Mouse (Mus musculus) bone marrow macrophage, adult 2 months (primary cell): Measurements from ENCODE around the gene Zfp341.

Experiments used
- CTCF ChIP-seq: IDR thresholded peaks from 2 replicates; pipeline ENCODE4 v1.5.1; 2012; ENCODE audit warnings: low read depth, mild to moderate bottlenecking, low read length, moderate library complexity
- POLR2A ChIP-seq: IDR thresholded peaks from 2 replicates; pipeline ENCODE4 v1.6.1; 2012; ENCODE audit warnings: mild to moderate bottlenecking, low read depth, low read length, borderline replicate concordance

DNA sequence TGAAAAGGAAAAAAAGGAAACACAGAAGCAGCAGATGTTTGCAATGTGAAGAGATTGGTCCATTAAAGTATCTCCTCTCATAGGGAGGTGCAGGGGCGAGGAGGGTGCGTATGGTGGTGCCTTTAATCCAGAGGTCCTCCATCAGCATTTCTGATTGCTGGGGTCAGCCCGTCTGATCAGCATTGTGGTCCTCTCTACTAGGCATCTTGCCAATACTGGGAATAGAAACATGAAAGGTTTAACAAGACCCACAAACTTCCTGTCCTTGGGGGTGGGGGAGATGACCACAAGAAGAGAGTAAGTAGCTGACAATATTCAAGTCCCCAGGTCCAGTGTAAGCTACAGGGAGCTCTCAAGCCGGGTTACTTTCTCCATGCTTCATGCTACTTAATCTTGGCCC lies 42.4 kb upstream of the Zfp341 start:
- TF ChIP-seq POLR2A (no peak), CTCF (no peak)
